Mouse (Mus musculus): ENCODE measurements at regions not wholly inside any gene's neighbourhood (a gene's known extent, or its start where the extent isn't known, plus 50 kb on each side); places are given as distances from the start of the nearest gene placed in this dataset.

DNA sequence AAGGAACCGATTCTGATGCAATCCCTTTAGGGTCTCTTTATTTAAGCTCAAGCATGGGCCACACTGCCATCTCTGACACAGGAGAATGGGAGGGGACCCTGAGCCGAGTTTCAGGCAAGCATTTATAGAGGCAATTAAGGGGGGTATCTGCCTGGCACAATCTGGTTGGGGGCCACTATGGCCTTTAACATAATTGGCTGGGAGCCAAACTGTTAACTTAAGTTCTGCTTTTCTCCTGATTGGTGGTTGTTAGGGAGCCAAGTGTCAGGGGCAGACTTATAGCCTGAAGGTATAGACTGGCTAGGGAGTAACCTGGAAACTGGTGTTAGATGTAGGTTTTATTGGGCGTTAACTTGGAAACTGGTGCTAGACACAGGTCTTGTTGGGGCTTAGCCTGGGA is 454.9 kb downstream of the Ipmk start:
- Histone ChIP-seq H3K4me2 (replicated peaks) (no peak overlapping the region), H3K9ac (no peak overlapping the region), H3K9me3 (ENCODE audit: control insufficient read depth, low read length) (no peaks in the 10 kb centered on the region), H3K27me3 (ENCODE audit: control insufficient read depth, insufficient read depth, low read length) (no peaks in the 10 kb centered on the region), H3K4me3 (replicated peaks; ENCODE audit: low read length) (no peak overlapping the region), H3K4me1 (replicated peaks; ENCODE audit: control insufficient read depth, insufficient read depth, low read length) (no peaks in the 10 kb centered on the region), H3K27ac (no peak overlapping the region), H3K36me3 (replicated peaks; ENCODE audit: control insufficient read depth, insufficient read depth) (no peaks in the 10 kb centered on the region)
- 82% methylated on average over 3 of the region's 3 CpGs for WGBS
- DNase-seq (ENCODE audit: low spot score) (no peak), ATAC-seq (ENCODE audit: low FRiP score) (no peak)

DNA sequence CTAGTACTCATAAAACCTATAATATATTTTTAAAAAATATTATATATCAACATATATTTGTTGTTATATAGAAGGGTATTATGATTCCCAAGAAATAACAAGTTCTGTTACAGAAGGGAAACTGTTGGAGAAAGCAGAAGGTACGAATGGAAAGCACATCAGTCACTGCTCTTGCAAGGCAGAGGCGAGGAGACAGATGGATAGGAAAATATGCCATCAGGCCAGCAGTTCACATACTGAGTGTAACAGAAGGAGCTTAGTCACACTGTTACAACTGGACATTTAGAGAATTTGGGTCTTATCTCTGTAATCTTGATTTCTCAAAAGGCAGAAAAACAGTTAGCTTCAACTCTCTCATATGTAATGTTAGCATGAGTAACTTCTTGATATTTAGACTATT is 485.1 kb downstream of the Ipmk start:
- WGBS = 78% methylated on average over 2 of the region's 2 CpGs
- H3K36me3 ChIP-seq (replicated peaks; ENCODE audit: control insufficient read depth, insufficient read depth) = no peaks in the 10 kb centered on the region
- DNase-seq (ENCODE audit: low spot score) = no peak

DNA sequence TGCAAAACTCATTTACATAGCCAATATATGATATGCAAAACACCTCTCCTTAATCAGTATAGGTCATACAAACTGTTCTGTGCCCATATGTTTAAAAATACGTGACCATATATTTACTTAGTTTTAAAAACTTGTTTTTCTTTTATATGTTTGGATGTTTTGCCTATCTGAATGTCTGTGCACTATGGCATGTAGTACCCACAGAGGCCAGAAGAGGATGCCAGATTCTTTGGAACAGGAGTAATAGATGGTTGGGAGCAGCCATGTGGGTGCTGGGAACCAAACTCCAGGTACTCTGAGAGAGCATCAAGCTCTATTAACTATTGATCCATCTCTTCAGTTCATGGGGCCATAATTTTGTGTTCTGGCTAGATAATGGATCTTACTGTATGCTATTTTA is 487.5 kb downstream of the Ipmk start:
- no peak for DNase-seq (ENCODE audit: low spot score)
- H3K4me2 ChIP-seq (replicated peaks) = no peak overlapping the region
- H3K9me3 ChIP-seq (ENCODE audit: control insufficient read depth, low read length) = no peaks in the 10 kb centered on the region
- H3K9ac ChIP-seq = no peak overlapping the region
- WGBS = 72% methylated on average over 1 of the region's 1 CpGs
- no peak overlapping the region for H3K4me3 ChIP-seq (replicated peaks; ENCODE audit: low read length)
- no peak for ATAC-seq (ENCODE audit: low FRiP score)
- no peak overlapping the region for H3K27ac ChIP-seq
- no peaks in the 10 kb centered on the region for H3K36me3 ChIP-seq (replicated peaks; ENCODE audit: control insufficient read depth, insufficient read depth)
- no peaks in the 10 kb centered on the region for H3K4me1 ChIP-seq (replicated peaks; ENCODE audit: control insufficient read depth, insufficient read depth, low read length)
- H3K27me3 ChIP-seq (ENCODE audit: control insufficient read depth, insufficient read depth, low read length) = no peaks in the 10 kb centered on the region

More for the DNA sequence above, 485.1 kb downstream of the Ipmk start:
- ATAC-seq (ENCODE audit: low FRiP score) = no peak
- Histone ChIP-seq H3K4me1 (replicated peaks; ENCODE audit: control insufficient read depth, insufficient read depth, low read length) (no peaks in the 10 kb centered on the region), H3K9me3 (ENCODE audit: control insufficient read depth, low read length) (no peaks in the 10 kb centered on the region), H3K27ac (no peak overlapping the region), H3K27me3 (ENCODE audit: control insufficient read depth, insufficient read depth, low read length) (no peaks in the 10 kb centered on the region), H3K4me2 (replicated peaks) (no peak overlapping the region), H3K9ac (no peak overlapping the region), H3K4me3 (replicated peaks; ENCODE audit: low read length) (no peak overlapping the region)

DNA sequence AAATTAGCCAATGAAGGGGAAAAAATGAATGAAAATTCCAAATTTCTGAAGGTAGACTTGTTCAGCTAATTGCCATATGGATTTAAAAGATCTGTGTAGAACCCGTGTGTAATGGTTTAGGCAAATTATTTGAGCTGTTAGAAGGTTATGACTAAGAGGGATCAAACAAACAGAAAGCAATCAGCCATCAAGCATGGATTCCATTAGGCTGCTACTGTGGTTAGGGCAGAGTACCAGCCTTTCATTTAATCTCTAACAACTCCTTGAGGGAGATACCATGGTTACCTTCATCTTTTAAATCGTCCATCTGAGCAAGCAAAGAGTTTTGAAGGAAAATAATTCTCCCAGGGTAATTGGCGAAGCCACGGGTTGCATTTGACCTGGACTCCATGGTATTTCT is 509.5 kb downstream of the Ipmk start:
- Histone ChIP-seq H3K4me2 (replicated peaks) (no peak overlapping the region), H3K9ac (no peak overlapping the region), H3K27me3 (ENCODE audit: control insufficient read depth, insufficient read depth, low read length) (no peaks in the 10 kb centered on the region), H3K4me3 (replicated peaks; ENCODE audit: low read length) (no peak overlapping the region), H3K4me1 (replicated peaks; ENCODE audit: control insufficient read depth, insufficient read depth, low read length) (peaks cover 7% of the 10 kb centered on the region; the same call in 1 of the 2 replicates), H3K36me3 (replicated peaks; ENCODE audit: control insufficient read depth, insufficient read depth) (no peaks in the 10 kb centered on the region), H3K27ac (0 out of 2 replicates have a peak overlapping the region, but pooled peaks have one; percentile 26), H3K9me3 (ENCODE audit: control insufficient read depth, low read length) (no peaks in the 10 kb centered on the region)
- no peak for ATAC-seq (ENCODE audit: low FRiP score)
- DNase-seq (ENCODE audit: low spot score) = no peak
- WGBS = 66% methylated on average over 4 of the region's 4 CpGs

DNA sequence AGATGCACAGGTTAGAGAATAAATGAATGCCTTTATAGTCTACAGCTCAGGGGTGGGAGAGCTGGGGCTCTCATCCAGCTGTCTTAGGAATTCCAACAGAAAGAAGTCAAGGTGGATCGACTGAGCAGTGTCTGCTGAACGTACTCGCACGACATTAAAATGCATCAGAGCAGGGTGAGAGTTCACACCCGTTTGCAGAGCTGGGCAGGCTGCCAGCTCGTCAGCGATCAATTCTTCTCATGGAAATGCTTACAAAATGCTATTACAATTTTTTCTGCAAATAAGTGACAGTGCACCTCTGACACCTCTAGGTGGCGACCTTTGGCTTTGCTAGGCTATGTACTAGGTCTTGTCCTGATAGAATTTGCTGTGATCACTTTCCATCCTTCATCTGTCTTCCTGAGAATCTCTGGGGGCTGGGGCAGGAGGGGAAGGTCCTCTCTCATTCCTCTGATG is 510.0 kb downstream of the Ipmk start:
- Histone ChIP-seq H3K36me3 (replicated peaks; ENCODE audit: control insufficient read depth, insufficient read depth) (no peaks in the 10 kb centered on the region), H3K4me1 (replicated peaks; ENCODE audit: control insufficient read depth, insufficient read depth, low read length) (peaks cover 7% of the 10 kb centered on the region; the same call in 1 of the 2 replicates), H3K27me3 (ENCODE audit: control insufficient read depth, insufficient read depth, low read length) (no peaks in the 10 kb centered on the region), H3K9me3 (ENCODE audit: control insufficient read depth, low read length) (no peaks in the 10 kb centered on the region), H3K4me2 (replicated peaks) (peak overlapping the region; percentile 34), H3K27ac (0 out of 2 replicates have a peak overlapping the region, but pooled peaks have one; percentile 26), H3K9ac (no peak overlapping the region), H3K4me3 (replicated peaks; ENCODE audit: low read length) (no peak overlapping the region)
- peak; percentile 84 for DNase-seq (ENCODE audit: low spot score)
- WGBS = 18% methylated on average over 8 of the region's 8 CpGs
- ATAC-seq (ENCODE audit: low FRiP score) = peak; percentile 87

DNA sequence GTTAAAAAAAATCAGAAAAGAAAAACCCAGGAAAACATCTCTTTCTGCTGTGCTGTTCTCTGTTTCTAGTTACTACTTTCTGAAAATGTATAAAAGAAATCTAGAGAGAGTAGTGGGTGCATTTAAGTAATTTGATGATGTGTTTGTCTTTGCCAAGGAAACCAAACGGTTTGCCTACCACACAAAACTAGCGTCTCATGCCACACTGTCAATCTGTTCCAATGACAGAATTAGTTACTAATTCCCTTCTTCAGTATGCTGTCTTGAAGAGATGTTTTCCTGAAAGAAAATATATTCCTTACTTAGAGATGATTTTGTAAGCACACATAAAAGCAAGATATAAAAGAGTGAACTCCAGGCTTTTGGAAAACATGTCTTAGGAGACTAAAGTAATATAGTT is 546.2 kb downstream of the Ipmk start:
- ATAC-seq (ENCODE audit: low FRiP score) (no peak), DNase-seq (ENCODE audit: low spot score) (no peak)
- H3K9ac ChIP-seq = no peak overlapping the region
- no peak overlapping the region for H3K4me2 ChIP-seq (replicated peaks)
- no peaks in the 10 kb centered on the region for H3K36me3 ChIP-seq (replicated peaks; ENCODE audit: control insufficient read depth, insufficient read depth)
- no peak overlapping the region for H3K27ac ChIP-seq
- H3K9me3 ChIP-seq (ENCODE audit: control insufficient read depth, low read length) = no peaks in the 10 kb centered on the region
- no peak overlapping the region for H3K4me3 ChIP-seq (replicated peaks; ENCODE audit: low read length)
- 75% methylated on average over 2 of the region's 2 CpGs for WGBS
- no peaks in the 10 kb centered on the region for H3K27me3 ChIP-seq (ENCODE audit: control insufficient read depth, insufficient read depth, low read length)
- H3K4me1 ChIP-seq (replicated peaks; ENCODE audit: control insufficient read depth, insufficient read depth, low read length) = no peaks in the 10 kb centered on the region

DNA sequence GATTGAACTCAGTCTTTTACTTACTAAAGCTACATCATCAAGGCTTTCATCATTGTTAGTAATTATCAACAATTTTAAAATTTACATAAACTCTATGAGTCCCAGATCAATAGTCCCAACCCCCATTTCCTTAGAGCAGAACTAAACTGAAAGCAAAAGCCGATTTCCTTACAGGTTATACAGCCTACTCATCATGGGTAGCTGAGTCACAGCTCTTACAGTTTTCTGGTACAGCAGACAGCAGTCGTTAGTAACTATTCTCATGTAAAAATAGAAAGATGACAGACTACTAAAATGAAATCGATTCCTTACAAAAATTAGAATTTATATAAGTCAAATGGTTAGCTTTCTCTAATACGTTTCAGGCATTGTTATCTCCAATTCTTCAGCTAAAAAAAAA is 557.5 kb downstream of the Ipmk start:
- DNase-seq (ENCODE audit: low spot score) (no peak), ATAC-seq (ENCODE audit: low FRiP score) (no peak)
- no peak overlapping the region for H3K4me2 ChIP-seq (replicated peaks)
- H3K27me3 ChIP-seq (ENCODE audit: control insufficient read depth, insufficient read depth, low read length) = no peaks in the 10 kb centered on the region
- no peak overlapping the region for H3K4me3 ChIP-seq (replicated peaks; ENCODE audit: low read length)
- H3K9ac ChIP-seq = no peak overlapping the region
- no peak overlapping the region for H3K27ac ChIP-seq
- H3K36me3 ChIP-seq (replicated peaks; ENCODE audit: control insufficient read depth, insufficient read depth) = no peaks in the 10 kb centered on the region
- 88% methylated on average over 4 of the region's 4 CpGs for WGBS
- H3K4me1 ChIP-seq (replicated peaks; ENCODE audit: control insufficient read depth, insufficient read depth, low read length) = no peaks in the 10 kb centered on the region
- no peaks in the 10 kb centered on the region for H3K9me3 ChIP-seq (ENCODE audit: control insufficient read depth, low read length)
